Mouse (Mus musculus) left cerebral cortex, adult 2 months (tissue): ENCODE measurements at regions not wholly inside any gene's neighbourhood (a gene's known extent, or its start where the extent isn't known, plus 50 kb on each side); places are given as distances from the start of the nearest gene placed in this dataset.

ENCODE experiments used
- DNase-seq, 2 experiments: peaks; one replicate each; pipeline ENCODE4 v3.0.0; 2021 to 2022; ENCODE audit warnings: low spot score in 2 of 2, mixed read lengths in 1 of 2; ENCODE audit errors: extremely low spot score in 1 of 2
- H3K27ac ChIP-seq: fragments of 200-600 bp; 2 replicates; pipeline ENCODE4 v1.8.1; 2022
- H3K4me3 ChIP-seq: fragments of 200-600 bp; 2 replicates; pipeline ENCODE4 v1.8.1; 2022
- CTCF ChIP-seq: fragments of 200-600 bp; IDR thresholded peaks from 2 replicates; pipeline ENCODE4 v1.8.1; 2022; ENCODE audit warnings: antibody characterized with exemption, mild to moderate bottlenecking, moderate library complexity
- intact Hi-C: fragments of 180-260 bp; cut with DNase I; formaldehyde crosslinking; loops from one replicate; pipeline ENCODE4 v1.15.1; 2025

DNA sequence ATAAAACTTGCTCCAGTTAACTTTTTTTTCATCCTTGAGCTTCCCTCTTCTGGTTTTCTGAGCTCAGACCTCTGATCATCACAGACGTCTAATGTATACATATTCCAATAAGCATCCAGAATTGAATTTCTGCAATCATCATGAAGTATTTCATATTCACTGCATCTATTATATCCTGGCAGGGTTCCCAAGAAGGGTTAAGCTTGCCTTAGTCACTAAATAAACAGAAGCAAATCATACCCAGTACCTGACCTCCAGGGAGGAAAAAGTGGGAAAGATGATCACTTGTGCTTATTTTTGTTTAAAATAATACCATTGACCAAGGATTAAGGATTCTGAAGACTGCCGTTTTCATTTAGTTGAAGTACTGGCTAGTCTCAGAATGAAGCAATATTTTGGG, 102.4 kb downstream of the Gm12728 start:
- intact Hi-C loops: no loop called here
- TF ChIP-seq CTCF: no peak
- DNase-seq: no peak

DNA sequence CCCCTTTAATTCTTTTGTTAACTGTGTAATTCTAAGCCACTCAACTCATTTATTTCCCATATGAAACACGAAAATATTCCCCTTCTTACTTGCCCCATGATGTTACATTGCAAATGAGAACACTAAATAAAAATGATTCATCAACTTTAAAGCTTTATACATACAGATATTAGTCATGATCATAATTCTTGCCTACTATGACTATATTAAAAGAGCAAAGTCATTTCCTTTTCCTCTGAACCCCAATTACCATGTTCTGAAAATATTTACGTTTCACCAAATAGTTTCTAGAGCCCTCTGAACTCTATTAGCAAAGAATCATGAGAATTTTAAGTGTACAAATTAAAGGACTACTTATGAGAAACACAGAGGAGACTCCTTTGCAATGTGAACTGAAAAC, 105.4 kb downstream of the Gm12728 start:
- TF ChIP-seq CTCF: no peak
- no peak overlapping the region for H3K4me3 ChIP-seq
- intact Hi-C loops: no loop called here
- no peak overlapping the region for H3K27ac ChIP-seq
- DNase-seq: no peak

More for the DNA sequence above, 102.4 kb downstream of the Gm12728 start:
- Histone ChIP-seq H3K4me3 (no peak overlapping the region), H3K27ac (no peak overlapping the region)

DNA sequence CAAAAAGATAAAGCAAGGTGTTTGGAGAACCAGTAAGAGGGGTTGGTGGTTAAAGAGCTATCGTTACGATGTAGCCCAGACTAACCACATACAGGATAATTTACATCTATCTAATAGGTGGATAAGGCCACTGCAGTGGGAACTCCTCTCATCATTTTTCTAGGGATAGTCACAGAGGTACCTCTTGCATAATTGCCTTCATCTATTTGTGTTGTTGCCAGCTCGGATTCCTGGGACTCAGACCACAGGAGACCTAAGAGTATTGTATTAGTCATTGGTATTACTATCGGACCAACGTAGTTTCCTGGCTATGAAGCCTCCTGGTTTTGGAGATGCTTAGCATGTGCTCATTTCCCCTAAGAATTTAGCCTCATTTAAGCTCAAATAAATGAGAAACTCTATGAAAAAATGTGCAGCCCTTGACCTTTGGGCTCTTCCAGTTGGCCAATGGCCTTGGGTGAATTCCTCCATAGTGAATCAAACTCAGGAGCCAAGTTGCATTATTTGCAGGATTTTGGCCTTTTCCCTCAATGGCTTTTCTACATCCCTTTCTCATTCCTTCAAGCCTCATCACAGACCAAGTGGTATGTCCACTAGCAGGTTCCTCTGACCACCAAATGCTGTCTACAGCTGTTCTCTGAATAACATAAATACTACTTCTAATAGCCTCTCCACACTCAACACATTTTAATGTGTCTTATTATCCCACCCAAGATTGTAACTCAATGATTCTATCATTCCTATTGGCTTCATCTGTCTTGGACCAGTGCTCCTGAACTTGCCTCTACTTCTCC, 108.6 kb downstream of the Gm12728 start:
- no peak for DNase-seq
- Histone ChIP-seq H3K27ac (no peak overlapping the region), H3K4me3 (no peak overlapping the region)
- intact Hi-C loops: no loop called here
- TF ChIP-seq CTCF: no peak

DNA sequence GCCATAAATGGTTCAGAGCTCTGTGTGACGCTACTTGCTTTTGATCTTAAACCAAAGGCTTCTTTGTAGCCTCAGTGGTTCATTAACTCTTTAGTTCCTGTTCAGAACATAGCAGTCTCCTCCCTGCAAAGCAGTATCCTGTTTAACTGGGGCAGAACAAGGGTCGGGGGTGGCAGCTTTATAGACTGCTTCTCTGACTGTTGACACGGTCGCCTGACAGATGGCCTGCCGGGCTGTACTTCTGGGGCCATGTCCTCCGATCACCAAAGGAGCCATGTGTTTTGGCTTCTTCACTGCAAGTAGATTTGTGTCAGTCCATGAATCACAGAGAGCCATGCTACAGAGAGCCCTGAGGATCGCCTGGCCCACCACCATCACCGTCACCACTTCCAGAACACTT, 115.2 kb downstream of the Gm12728 start:
- H3K4me3 ChIP-seq: no peak overlapping the region
- TF ChIP-seq CTCF: no peak
- no peak for DNase-seq
- no peak overlapping the region for H3K27ac ChIP-seq
- intact Hi-C loops: no loop called here

DNA sequence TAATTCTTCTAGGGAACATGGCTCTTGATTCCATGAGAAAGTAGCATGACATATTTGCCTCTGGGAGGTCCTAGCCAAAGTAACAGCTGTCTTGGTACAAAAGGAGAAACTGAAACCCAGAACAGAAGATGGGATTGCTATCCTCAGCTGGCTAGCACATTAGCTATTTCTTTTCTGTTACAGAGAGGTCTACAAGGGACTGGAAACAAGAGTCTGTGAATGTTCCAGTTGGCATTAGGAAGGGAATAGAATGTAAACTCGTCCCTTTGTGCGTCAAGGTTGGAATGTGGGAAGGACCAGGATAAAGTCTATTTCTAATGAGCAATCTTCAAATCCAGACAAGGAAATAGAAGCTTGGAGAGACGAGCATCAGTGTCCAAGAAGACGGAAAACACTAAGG, 116.7 kb downstream of the Gm12728 start:
- no peak overlapping the region for H3K27ac ChIP-seq
- DNase-seq: no peak
- H3K4me3 ChIP-seq: no peak overlapping the region
- intact Hi-C loops: no loop called here
- no peak for TF ChIP-seq CTCF

DNA sequence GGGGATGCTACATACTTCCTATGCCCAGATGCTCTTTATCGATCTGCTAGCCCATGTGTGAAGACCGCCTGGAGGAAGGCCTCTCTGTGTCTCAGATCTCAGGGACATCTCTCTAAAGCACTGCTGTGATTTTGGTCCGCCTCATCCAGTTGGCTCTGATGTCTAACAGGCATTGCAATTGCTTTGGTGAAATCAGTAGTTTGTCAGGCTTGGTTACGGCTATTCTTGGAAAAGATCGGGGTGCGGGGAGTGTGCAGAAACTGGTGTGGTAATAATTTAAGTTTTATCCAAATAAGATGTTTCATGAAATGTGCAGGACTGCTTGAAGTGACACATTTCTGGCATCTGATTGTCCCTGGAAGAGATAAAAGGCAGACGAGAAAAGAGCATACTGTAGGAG, 117.9 kb downstream of the Gm12728 start:
- Histone ChIP-seq H3K4me3 (no peak overlapping the region), H3K27ac (no peak overlapping the region)
- TF ChIP-seq CTCF: no peak
- intact Hi-C loops: no loop called here
- peak in 1 of 2 experiments; percentile 10 for DNase-seq

DNA sequence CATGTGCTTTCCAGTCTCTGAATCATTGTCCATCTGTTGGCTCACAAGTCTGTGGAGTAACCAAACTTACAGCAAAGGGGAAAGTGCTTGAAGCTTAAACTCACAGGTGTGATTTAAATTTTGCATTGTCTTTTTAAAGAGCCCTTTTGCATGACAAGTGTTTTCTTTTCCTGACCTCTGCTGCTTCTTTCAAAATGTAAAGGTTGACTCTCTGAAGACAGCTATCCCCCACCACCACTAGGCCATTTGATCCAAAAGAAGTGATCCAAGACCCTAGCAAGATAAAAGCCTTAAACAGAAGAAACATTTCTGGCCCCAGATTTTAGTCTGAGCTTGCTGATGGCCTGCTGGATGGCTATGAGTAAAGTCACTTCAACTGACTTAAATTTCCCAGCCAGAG, 118.6 kb downstream of the Gm12728 start:
- H3K4me3 ChIP-seq: no peak overlapping the region
- intact Hi-C loops: no loop called here
- no peak for DNase-seq
- TF ChIP-seq CTCF: no peak
- no peak overlapping the region for H3K27ac ChIP-seq

DNA sequence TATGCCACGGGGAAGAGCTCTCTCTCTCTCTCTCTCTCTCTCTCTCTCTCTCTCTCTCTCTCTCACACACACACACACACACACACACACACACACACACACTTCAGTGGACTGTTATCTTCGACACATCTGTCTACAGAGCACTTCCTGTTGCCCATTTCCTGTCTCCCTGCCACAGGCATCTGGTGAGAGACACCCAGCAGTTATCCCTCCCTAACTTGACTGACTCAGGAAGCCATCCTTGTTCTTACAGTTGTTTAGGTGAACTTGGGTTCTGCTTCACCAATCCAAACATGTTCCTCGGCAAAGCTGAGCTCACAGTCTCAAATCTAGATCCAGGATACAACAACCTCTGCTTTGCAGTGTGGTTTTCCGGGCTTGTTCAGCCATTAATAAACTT, 119.6 kb downstream of the Gm12728 start:
- DNase-seq: no peak
- intact Hi-C loops: no loop called here
- TF ChIP-seq CTCF: no peak
- Histone ChIP-seq H3K4me3 (no peak overlapping the region), H3K27ac (no peak overlapping the region)

DNA sequence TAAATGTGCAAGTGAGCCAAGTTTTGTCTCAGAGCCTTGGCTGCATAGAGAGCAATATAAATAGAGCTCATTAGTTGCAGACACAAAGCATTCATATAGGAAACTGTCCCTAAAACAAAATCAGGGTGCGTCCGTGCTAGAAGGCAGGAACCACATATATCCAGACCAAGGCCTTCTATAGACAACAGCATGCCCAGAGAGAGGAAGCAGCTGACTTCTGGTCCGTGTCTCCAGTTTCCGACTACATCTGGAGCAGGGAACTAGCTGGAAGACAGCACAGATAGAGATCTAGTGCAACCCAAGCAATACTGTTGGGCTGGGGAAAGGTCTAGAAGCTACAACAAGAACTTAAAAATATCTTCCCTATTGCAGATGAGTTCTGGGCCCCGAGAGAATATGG, 121.0 kb downstream of the Gm12728 start:
- intact Hi-C loops: no loop called here
- Histone ChIP-seq H3K4me3 (no peak overlapping the region), H3K27ac (no peak overlapping the region)
- DNase-seq: no peak
- TF ChIP-seq CTCF: no peak

DNA sequence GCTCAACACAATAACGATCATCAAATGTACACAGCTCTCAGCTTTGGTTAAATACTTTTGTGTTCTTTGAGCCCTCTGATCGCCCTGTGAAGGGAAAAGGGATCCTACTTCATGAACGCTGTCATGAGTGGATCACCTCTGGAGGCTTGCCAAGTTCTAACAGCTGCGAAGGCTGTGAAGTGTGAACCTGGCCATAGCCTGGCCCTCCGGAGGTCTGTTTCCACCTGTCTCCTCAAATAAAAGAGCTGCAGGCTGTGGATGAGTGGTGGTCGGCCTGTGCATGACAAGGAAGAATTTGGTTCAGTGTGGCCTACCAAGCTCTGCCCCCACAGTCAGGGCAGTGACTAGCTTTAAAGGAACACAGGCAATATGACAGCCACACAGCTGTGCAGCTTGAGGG, 122.0 kb downstream of the Gm12728 start:
- Histone ChIP-seq H3K4me3 (no peak overlapping the region), H3K27ac (no peak overlapping the region)
- no peak for DNase-seq
- intact Hi-C loops: no loop called here
- no peak for TF ChIP-seq CTCF

DNA sequence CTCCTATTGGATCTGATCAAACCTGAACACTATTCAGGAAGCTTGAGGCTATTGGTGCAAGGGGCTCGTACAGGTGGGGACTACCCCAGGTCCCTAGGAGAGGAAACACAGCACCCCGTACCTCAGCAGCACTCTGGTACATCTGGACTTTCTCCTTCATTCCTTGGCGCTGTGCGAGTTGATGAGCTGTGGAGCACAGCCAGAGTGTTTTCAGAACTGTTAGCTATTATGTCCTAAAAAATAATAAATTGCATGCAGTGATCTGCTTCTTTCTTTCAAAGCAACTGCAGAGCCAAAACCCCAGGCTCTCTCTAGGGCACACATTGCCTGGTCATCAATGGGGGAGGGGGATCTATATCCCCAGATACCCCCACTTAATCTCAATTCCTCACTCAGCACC, 122.6 kb downstream of the Gm12728 start:
- Histone ChIP-seq H3K4me3 (no peak overlapping the region), H3K27ac (no peak overlapping the region)
- intact Hi-C loops: no loop called here
- no peak for DNase-seq
- no peak for TF ChIP-seq CTCF

DNA sequence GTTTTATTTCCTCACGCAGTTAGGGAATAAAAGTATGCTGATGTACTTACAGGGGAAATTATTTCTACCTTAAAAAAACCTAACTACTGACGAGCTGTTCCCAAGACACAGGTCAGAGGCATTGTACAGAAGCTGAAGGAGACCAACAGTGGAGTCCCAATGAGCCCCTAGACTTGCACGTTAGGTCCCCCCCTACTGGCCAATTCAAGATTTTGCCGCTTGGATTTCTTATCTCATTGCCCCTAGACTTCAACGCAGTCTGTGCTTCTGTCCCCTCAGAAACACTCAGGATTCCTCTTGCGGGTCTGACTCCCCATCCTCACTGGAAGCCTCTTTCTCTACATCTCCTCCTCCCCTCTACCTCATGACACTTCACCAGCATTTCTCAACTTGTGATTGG, 125.3 kb downstream of the Gm12728 start:
- H3K4me3 ChIP-seq: no peak overlapping the region
- TF ChIP-seq CTCF: peak; percentile 70
- peak; percentile 19 to 26 for DNase-seq
- H3K27ac ChIP-seq: no peak overlapping the region
- intact Hi-C loops: loop anchor here (1.0 kb wide), 1 partner anchor 759 kb away; no protein-coding TSS in a partner anchor

DNA sequence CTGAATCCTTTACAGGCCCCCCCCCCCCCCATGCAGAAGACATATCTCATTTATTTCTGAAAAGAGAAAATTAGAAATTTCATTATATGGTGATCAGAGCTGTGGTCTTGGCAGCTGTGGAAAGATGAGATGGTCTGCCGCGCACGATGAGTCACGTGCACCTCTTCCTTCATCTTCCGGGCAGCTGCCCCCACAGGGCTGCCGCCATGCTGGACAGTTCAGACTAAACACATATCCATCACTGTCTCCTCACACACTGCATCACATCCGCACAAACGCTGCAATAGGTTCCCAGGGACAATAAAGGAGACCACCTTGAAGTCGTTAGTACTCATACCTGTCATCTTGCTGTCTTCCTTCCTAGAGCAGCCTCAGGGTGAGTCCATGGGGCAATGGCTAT, 126.6 kb downstream of the Gm12728 start:
- Histone ChIP-seq H3K27ac (no peak overlapping the region), H3K4me3 (no peak overlapping the region)
- DNase-seq: no peak
- intact Hi-C loops: no loop called here
- TF ChIP-seq CTCF: no peak
